Mouse (Mus musculus): ENCODE results near the gene 1700025G04Rik.
A peak's percentile ranks its signal among the peaks of the same experiment; 100 is the strongest.

Gene 1700025G04Rik

DNA sequence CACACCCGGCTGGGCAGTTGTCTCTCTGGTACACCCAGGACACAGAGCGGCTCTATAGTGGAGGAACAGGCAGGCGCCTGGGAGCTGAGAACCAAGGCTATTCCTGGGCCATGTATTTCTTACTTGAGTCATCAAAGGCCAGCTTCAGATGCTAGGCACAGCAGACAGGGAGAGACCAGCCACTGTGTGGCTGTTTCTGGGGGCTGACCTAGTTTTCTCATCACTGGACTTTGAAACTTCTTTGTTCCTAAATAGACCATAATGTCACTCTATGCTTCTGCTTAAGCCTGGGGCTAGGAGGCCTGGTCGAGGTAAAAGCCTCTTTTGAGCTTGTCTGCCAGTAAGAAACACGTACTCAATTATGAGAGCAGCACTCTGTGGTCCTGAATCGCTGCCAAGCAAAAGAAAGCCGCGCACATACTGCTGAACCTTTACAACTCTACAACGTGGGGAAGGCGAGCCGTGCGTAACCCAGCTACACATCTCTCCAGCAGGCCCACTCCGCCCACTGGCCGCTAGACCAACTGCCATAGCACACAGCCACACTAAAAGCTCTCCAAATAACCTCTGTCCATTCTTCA, 199.8 kb downstream of the 1700025G04Rik start:
- DNase-seq, result peak; percentile 64 to 74

DNA sequence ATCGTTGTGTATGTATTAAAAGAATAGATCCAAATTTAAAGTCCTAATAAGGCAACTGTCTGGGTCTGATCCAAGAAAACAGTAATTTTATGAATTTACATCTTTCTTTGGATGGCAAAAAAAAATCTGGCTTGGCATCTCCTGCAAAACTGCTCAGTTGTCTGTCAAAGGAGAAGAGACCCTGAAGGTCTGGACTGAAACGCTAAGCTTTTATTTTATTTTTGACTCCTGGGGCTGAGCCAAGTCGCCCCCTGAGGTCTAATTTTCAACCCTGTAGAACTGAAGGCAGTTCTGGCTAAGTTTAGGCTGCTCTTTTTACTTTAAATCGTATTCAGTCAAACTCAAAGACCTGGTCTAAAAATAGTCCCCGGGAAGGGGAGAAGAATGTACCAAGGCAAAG, 202.3 kb downstream of the 1700025G04Rik start:
- no peak for DNase-seq

DNA sequence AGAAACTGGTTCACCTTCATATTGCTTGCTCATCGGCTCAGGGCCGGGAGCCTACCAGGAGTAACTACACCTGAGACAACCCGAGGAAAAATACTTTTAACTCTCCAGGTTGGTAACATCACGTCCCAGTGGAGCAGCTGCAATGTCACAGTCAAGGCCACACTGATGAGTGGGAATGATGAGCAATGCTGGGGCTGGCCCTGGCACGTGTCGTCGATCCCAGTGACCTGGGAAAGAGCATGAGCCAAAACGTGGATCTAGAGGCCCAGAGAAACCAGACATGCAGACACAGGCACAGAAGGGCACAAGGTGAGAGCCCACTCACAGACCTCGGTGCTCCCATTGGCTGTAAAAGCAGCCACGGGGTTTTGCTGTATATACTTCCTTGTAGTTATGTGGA, 202.8 kb downstream of the 1700025G04Rik start:
- no peak for DNase-seq

DNA sequence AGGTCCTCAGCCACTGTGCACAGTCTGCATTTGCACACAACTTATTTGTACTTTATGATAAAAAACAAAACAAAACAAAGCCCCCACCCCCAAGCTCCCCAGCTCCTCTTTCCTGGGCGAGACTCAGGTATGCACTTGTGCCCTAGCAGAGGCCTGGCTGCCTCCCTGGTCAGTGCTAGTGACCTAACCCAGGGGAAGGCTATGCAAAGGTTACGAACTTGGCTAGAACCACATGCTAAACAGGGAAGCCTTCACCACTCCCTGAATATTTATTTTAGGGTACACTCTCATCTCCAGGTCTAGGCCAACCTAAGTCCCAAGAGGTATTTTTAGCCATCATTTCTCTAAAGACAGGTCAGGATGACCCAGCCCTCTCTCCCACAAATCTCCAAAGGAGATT, 203.8 kb downstream of the 1700025G04Rik start:
- no peak for DNase-seq

- no peak for DNase-seq
These were observed 208.7 kb downstream of the 1700025G04Rik start for GRCm38 (mm10) chr1:151881253-151881652.

DNA sequence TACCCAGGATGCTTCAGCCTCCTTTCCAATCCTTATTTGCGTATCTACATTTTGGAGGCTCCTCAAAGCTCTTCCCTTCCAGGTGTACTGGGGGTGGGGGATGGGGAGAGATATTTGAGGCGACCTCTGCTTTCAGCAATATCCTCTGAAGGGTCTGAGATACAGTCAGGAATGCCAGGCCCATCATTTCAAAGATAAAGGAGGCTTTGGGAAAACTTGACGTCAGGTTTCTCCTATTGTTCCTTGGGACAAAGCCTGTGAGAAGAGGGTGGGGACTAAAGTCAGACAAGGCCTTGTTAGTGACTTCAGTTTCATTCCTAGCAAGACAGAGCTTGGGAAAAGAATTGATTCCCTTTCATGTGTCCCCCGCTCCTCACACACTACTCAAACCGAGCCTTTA, 209.2 kb downstream of the 1700025G04Rik start:
- DNase-seq, result no peak

DNA sequence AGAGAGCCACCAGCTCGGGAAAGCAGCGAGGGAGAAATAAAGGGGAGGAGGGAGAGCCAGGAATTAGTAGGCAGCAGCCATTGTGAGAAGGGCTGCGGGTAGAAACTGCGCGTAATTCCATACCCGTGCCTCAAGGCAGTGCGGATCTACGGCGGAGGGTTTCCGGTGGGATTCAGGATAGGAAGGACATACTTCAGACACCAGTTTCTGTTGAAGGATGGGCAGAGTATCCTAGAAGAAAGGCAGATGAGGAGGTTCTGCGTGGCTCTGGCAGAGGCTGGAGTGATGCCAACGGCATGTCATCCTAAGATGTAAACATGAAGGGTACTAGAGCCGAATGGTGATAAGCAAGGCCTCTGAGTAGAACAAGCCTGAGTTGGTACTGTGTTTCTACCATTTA, 210.0 kb downstream of the 1700025G04Rik start:
- DNase-seq, result no peak

GRCm38 (mm10) chr1:151879308-151879850, 210.5 kb downstream of the 1700025G04Rik start:
- no peak for DNase-seq

- DNase-seq, result no peak
These were observed 211.5 kb downstream of the 1700025G04Rik start for GRCm38 (mm10) chr1:151878411-151878810.

- DNase-seq, result peak; percentile 25 to 39
These were observed 217.0 kb downstream of the 1700025G04Rik start for GRCm38 (mm10) chr1:151872971-151873370.

DNA sequence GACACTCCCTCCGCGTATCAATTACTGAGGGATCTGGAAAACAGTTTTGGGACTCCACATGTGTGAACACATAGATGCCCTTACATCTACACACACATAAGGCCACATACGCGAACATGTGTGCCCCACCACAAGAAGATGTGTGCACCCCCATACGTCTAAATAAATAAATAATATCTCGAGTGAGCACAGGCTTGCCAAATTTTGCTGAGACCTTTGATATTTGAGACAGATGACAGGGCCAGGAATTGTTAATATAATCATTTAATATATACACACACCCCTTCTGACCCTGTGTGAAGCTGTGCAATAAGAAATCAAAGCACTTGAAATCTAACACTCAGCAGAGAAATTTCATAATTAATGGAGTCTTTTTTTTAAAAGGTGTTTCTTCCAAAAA, 225.6 kb downstream of the 1700025G04Rik start:
- DNase-seq, result no peak

DNA sequence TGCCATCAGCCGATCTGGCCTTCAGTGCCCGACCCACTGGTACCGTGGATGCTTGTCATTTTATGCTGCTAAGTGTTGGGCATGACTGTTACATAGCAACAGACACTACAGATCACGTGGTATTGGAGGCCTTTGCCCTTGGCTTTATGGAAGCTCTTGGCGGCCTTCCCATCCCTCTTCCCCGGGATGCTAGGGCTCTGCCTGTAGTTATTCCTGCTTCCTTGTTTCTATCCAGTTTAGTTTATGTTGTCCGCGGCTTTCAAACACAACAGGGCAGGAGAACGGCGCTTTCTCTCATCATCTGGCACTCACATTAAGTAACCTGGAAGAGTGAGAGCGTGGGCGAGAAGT, 226.2 kb downstream of the 1700025G04Rik start:
- peak; percentile 69 to 78 for DNase-seq

DNA sequence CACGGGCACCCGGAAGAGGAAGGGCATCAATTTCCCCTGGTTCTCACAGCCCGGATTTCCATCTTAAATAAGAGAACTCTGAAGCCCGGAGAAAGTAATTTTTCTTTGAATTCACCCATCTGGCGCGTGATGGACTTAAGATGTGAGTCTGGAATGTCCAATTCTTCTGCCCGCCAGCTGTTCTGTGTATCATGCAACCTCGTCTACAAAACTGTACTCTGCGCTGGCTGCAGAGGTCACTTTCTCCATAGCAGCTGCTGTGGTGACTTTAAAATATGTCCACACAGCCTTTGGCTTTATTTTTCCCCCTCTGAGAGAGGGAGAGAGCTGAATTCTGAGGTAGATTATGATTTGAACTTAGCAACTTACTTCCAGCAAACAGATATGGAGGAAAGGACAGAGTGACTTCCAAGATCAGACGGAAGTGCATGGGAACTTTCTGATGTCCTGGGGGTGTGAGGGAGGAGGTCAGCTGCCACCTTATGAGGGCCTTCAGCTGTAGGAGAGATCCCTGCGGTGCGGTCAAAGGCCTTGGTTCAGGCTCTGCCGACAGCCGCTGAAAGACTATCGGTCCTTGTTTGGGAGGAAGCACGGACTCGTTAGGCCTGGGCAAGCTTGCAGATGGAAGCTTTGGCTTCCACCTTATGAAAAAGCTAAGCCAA, 226.7 kb downstream of the 1700025G04Rik start:
- peak; percentile 59 to 71 for DNase-seq

DNA sequence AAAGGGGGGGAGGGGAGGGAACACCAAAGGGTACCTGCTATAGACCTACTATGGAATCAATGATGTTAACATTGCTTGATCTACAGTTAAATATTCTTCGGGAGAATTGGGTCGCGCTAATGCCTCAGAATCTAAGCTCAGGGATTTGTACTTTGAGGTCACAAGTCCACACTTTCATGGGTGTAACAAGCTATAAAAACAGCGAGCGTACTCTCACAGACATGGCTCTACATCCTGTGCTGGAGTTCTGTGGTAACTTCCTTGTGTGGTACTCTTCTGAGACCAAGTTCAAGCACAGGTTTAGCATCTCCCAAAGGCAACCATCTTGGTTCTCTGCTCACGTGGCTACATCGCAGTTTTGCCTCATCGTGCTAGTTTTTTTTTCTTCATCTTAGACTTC, 227.8 kb downstream of the 1700025G04Rik start:
- no peak for DNase-seq

DNA sequence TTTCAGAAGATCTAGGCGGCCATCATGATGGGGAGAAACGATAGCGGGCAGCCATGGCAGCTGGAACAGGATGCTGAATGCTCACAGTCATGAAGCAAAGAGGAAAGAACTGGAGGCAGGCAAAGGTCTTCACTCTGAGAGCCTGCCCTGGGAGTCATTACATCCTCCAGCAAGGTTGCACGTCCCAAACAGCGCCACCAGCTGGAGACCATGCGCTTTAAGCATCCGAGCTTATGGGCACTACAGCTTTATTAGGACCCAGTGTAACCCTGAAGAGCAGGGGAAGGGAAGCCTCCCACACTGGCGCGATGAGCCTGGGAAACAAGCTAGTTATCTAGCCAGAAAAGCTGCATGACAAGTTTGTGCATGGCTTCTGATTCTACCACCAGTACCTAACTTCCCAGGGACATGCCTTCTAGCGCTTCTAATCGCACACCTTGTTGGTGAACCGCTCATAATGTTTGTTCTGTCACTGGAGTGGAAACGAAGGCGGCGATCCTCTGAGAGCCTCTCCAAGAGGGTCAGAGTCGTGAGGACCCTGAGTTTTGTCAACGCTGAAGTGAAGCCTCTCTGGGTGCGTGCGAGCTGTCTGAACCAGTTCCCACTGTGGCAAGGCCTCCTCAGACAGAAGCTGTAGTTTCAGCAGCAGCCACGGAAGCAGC, 228.5 kb downstream of the 1700025G04Rik start:
- peak; percentile 30 to 38 for DNase-seq

DNA sequence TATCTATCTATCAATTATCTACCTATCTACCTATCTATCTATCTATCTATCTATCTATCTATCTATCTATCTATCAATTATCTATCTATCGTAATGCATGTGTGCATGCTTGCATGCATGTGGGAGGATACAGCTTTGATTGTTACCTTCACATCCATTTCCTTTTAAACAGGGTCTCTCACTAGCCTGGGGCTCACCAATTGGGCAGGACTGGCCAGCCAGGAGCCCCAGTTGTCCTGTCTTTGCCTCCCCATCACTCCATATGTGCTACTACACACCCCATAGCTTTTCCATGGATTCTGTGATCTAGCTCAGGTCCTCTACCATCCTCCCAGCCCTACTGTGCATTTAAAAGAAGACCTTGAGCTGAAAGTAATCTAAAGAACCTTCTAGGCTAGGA, 231.5 kb downstream of the 1700025G04Rik start:
- DNase-seq, result no peak

- no peak for DNase-seq
These were observed 234.4 kb downstream of the 1700025G04Rik start for GRCm38 (mm10) chr1:151855561-151855960.

GRCm38 (mm10) chr1:151851976-151852375, 237.9 kb downstream of the 1700025G04Rik start:
- DNase-seq, result no peak

DNA sequence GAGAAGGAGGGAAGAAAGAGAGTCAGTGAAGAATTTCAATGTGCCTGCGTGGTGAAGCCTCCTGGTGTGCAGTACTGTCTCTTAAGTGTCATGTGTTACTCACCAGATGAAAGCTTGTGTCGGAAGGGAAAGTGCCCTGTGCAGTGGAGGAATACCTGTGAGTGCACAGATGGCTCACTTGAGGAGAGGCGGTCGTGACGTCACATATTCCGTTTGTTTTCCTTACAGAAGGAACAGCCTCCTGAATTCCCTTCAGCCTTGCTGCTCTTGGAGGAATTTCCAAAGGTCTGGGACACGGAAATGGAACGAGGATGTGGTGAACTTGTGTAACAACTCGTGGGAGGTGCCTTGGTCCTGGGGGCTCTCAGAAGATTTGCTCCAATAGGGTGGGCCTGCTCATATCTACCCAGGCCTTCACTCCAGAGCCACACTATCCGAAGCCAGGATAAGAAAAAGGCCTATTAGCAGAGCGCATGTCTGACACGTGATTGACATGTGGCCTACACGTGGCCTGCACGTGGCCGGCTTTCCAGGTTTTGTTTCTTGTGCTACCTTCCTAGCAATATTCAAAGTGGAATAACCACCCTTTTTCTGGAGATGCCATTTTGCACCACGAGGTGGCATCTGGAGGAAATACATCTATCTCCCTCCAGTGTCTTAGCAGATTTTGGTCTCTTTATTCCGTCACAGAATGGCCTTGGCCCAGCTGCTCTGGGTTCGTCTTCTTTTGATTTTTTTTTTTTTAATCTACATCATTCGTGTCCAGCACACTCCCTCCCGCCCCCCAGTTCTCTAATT, 238.7 kb downstream of the 1700025G04Rik start:
- peak in 1 of 2 experiments; percentile 15 for DNase-seq

DNA sequence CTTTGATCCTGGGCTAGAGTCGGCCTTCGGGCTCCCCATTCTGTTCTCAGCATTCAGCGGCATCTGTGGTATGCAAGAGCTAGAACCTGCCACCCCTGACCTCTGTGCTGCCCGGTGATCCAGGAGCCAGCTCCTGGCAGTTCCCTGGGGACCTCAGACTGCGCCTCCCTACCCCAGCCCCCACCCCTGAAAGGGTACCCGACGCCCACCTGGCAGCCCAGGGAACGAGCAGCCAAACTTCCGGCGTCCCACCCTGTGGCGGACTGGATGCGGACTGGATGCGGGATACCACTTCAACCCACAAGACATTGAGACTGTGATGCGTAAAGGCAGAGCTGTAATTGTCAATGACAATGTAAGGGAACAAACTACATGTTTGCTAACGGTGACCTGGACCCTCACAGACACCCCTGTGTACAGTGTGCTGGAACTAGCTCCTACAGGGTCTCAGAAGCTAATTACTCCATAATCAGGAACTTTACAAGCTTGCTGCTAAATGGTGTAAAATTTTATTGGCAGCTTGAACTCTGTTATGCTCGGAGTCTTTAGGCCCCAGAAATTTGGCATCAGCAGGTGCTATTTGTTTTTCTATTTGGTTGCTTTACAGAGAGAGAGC, 239.8 kb downstream of the 1700025G04Rik start:
- DNase-seq, result no peak

DNA sequence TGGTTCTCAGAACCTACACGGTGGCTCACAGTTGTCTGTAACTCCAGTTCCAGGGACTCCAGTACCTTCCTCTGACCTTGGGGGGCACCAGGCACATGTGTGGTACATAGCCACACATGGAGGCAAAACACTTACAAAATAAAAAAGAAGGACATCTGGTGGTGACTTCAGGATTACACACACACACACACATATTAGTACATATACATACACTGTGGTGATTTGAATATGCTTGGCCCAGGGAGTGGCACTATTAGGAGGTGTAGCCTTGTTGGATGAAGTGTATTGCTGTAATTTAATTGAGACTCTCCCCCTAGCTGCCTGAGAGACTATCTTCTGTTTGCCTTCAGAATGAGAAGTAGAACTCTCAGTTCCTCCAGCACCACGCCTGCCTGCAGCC, 241.6 kb downstream of the 1700025G04Rik start:
- DNase-seq, result no peak

GRCm38 (mm10) chr1:151845926-151846782, 243.8 kb downstream of the 1700025G04Rik start:
- peak in 1 of 2 experiments; percentile 17 for DNase-seq
